Mouse (Mus musculus): ENCODE measurements at regions not wholly inside any gene's neighbourhood (a gene's known extent, or its start where the extent isn't known, plus 50 kb on each side); places are given as distances from the start of the nearest gene placed in this dataset.

GRCm38 (mm10) chr2:148107607-148108115 is 60.9 kb upstream of the Foxa2 start:
- Histone ChIP-seq H3K27ac (no peak overlapping the region), H3K9me3 (no peaks in the 10 kb centered on the region), H3K36me3 (no peaks in the 10 kb centered on the region), H3K4me1 (replicated peaks) (no peaks in the 10 kb centered on the region), H3K4me3 (no peak overlapping the region), H3K27me3 (ENCODE audit: insufficient read depth, poor library complexity, severe bottlenecking) (no peaks in the 10 kb centered on the region)
- 74% methylated on average over 5 of the region's 5 CpGs for WGBS
- no peak for DNase-seq (ENCODE audit: low spot score)

- no peaks in the 10 kb centered on the region for H3K4me1 ChIP-seq (replicated peaks)
- H3K36me3 ChIP-seq = no peaks in the 10 kb centered on the region
- 53% methylated on average over 2 of the region's 2 CpGs for WGBS
- no peak overlapping the region for H3K27ac ChIP-seq
- no peak overlapping the region for H3K4me3 ChIP-seq
- no peaks in the 10 kb centered on the region for H3K27me3 ChIP-seq (ENCODE audit: insufficient read depth, poor library complexity, severe bottlenecking)
- DNase-seq (ENCODE audit: low spot score) = no peak
- H3K9me3 ChIP-seq = no peaks in the 10 kb centered on the region
Observed at GRCm38 (mm10) chr2:148110149-148110548, 63.4 kb upstream of the Foxa2 start.

GRCm38 (mm10) chr2:148111889-148112288 is 65.1 kb upstream of the Foxa2 start:
- Histone ChIP-seq H3K4me1 (replicated peaks) (no peaks in the 10 kb centered on the region), H3K4me3 (no peak overlapping the region), H3K9me3 (no peaks in the 10 kb centered on the region), H3K27ac (no peak overlapping the region), H3K36me3 (no peaks in the 10 kb centered on the region), H3K27me3 (ENCODE audit: insufficient read depth, poor library complexity, severe bottlenecking) (no peaks in the 10 kb centered on the region)
- DNase-seq (ENCODE audit: low spot score) = peak; percentile 65
- WGBS = 21% methylated on average over 10 of the region's 10 CpGs

- H3K9me3 ChIP-seq = no peaks in the 10 kb centered on the region
- H3K4me3 ChIP-seq = no peak overlapping the region
- DNase-seq (ENCODE audit: low spot score) = no peak
- 64% methylated on average over 2 of the region's 2 CpGs for WGBS
- H3K36me3 ChIP-seq = no peaks in the 10 kb centered on the region
- no peaks in the 10 kb centered on the region for H3K27me3 ChIP-seq (ENCODE audit: insufficient read depth, poor library complexity, severe bottlenecking)
- no peaks in the 10 kb centered on the region for H3K4me1 ChIP-seq (replicated peaks)
- H3K27ac ChIP-seq = no peak overlapping the region
Observed at GRCm38 (mm10) chr2:148113184-148113583, 66.4 kb upstream of the Foxa2 start.

- 28% methylated on average over 4 of the region's 4 CpGs for WGBS
- peak; percentile 13 for DNase-seq (ENCODE audit: low spot score)
Observed at GRCm38 (mm10) chr2:148114600-148114999, 67.8 kb upstream of the Foxa2 start.

GRCm38 (mm10) chr2:148116033-148116790 is 69.4 kb upstream of the Foxa2 start:
- WGBS = 87% methylated on average over 3 of the region's 3 CpGs
- Histone ChIP-seq H3K4me1 (replicated peaks) (no peaks in the 10 kb centered on the region), H3K4me3 (no peak overlapping the region), H3K9me3 (no peaks in the 10 kb centered on the region), H3K27me3 (ENCODE audit: insufficient read depth, poor library complexity, severe bottlenecking) (no peaks in the 10 kb centered on the region), H3K36me3 (no peaks in the 10 kb centered on the region), H3K27ac (no peak overlapping the region)
- no peak for DNase-seq (ENCODE audit: low spot score)

More at GRCm38 (mm10) chr2:148114600-148114999, 67.8 kb upstream of the Foxa2 start:
- H3K9me3 ChIP-seq = no peaks in the 10 kb centered on the region
- H3K36me3 ChIP-seq = no peaks in the 10 kb centered on the region
- H3K27ac ChIP-seq = no peak overlapping the region
- no peaks in the 10 kb centered on the region for H3K27me3 ChIP-seq (ENCODE audit: insufficient read depth, poor library complexity, severe bottlenecking)
- H3K4me3 ChIP-seq = no peak overlapping the region
- H3K4me1 ChIP-seq (replicated peaks) = no peaks in the 10 kb centered on the region

GRCm38 (mm10) chr2:148117420-148117819 is 70.7 kb upstream of the Foxa2 start:
- Histone ChIP-seq H3K4me1 (replicated peaks) (peaks cover under 1% of the 10 kb centered on the region; the same call in 1 of the 2 replicates), H3K27me3 (ENCODE audit: insufficient read depth, poor library complexity, severe bottlenecking) (no peaks in the 10 kb centered on the region), H3K9me3 (no peaks in the 10 kb centered on the region), H3K36me3 (no peaks in the 10 kb centered on the region), H3K4me3 (no peak overlapping the region), H3K27ac (no peak overlapping the region)
- DNase-seq (ENCODE audit: low spot score) = no peak
- 47% methylated on average over 2 of the region's 2 CpGs for WGBS

- H3K4me1 ChIP-seq (replicated peaks) = peaks cover 5% of the 10 kb centered on the region; the same call in 1 of the 2 replicates
- 45% methylated on average over 13 of the region's 13 CpGs for WGBS
- no peaks in the 10 kb centered on the region for H3K9me3 ChIP-seq
- no peak overlapping the region for H3K27ac ChIP-seq
- H3K36me3 ChIP-seq = no peaks in the 10 kb centered on the region
- no peaks in the 10 kb centered on the region for H3K27me3 ChIP-seq (ENCODE audit: insufficient read depth, poor library complexity, severe bottlenecking)
- H3K4me3 ChIP-seq = no peak overlapping the region
- DNase-seq (ENCODE audit: low spot score) = peak; percentile 21
Observed at GRCm38 (mm10) chr2:148121885-148122876, 75.4 kb upstream of the Foxa2 start.

- H3K27ac ChIP-seq = no peak overlapping the region
- no peaks in the 10 kb centered on the region for H3K9me3 ChIP-seq
- peaks cover 5% of the 10 kb centered on the region; the same call in 1 of the 2 replicates for H3K4me1 ChIP-seq (replicated peaks)
- H3K36me3 ChIP-seq = no peaks in the 10 kb centered on the region
- H3K4me3 ChIP-seq = no peak overlapping the region
- DNase-seq (ENCODE audit: low spot score) = no peak
- 56% methylated on average over 3 of the region's 3 CpGs for WGBS
- H3K27me3 ChIP-seq (ENCODE audit: insufficient read depth, poor library complexity, severe bottlenecking) = no peaks in the 10 kb centered on the region
Observed at GRCm38 (mm10) chr2:148123780-148124179, 77.0 kb upstream of the Foxa2 start.

- Histone ChIP-seq H3K4me1 (replicated peaks) (no peaks in the 10 kb centered on the region), H3K27ac (no peak overlapping the region), H3K4me3 (no peak overlapping the region), H3K27me3 (ENCODE audit: insufficient read depth, poor library complexity, severe bottlenecking) (no peaks in the 10 kb centered on the region), H3K36me3 (no peaks in the 10 kb centered on the region), H3K9me3 (no peaks in the 10 kb centered on the region)
- 89% methylated on average over 1 of the region's 1 CpGs for WGBS
- no peak for DNase-seq (ENCODE audit: low spot score)
Observed at GRCm38 (mm10) chr2:148133811-148134210, 87.0 kb upstream of the Foxa2 start.

- Histone ChIP-seq H3K27me3 (ENCODE audit: insufficient read depth, poor library complexity, severe bottlenecking) (no peaks in the 10 kb centered on the region), H3K27ac (no peak overlapping the region), H3K36me3 (no peaks in the 10 kb centered on the region), H3K4me3 (no peak overlapping the region), H3K9me3 (no peaks in the 10 kb centered on the region), H3K4me1 (replicated peaks) (no peaks in the 10 kb centered on the region)
- WGBS = 82% methylated on average over 4 of the region's 4 CpGs
- DNase-seq (ENCODE audit: low spot score) = no peak
Observed at GRCm38 (mm10) chr2:148141936-148142335, 95.2 kb upstream of the Foxa2 start.

GRCm38 (mm10) chr2:148144816-148145215 is 98.0 kb upstream of the Foxa2 start:
- DNase-seq (ENCODE audit: low spot score) = no peak
- no peaks in the 10 kb centered on the region for H3K36me3 ChIP-seq
- 44% methylated on average over 1 of the region's 1 CpGs for WGBS

GRCm38 (mm10) chr2:148148272-148148671 is 101.5 kb upstream of the Foxa2 start:
- Histone ChIP-seq H3K4me3 (no peak overlapping the region), H3K9me3 (no peaks in the 10 kb centered on the region), H3K36me3 (no peaks in the 10 kb centered on the region), H3K27ac (no peak overlapping the region), H3K27me3 (ENCODE audit: insufficient read depth, poor library complexity, severe bottlenecking) (no peaks in the 10 kb centered on the region), H3K4me1 (replicated peaks) (peaks cover 11% of the 10 kb centered on the region)
- no peak for DNase-seq (ENCODE audit: low spot score)

More at GRCm38 (mm10) chr2:148144816-148145215, 98.0 kb upstream of the Foxa2 start:
- H3K27me3 ChIP-seq (ENCODE audit: insufficient read depth, poor library complexity, severe bottlenecking) = no peaks in the 10 kb centered on the region
- H3K27ac ChIP-seq = no peak overlapping the region
- no peaks in the 10 kb centered on the region for H3K4me1 ChIP-seq (replicated peaks)
- H3K9me3 ChIP-seq = no peaks in the 10 kb centered on the region
- H3K4me3 ChIP-seq = no peak overlapping the region
